Mouse (Mus musculus): Measurements from ENCODE around the gene Kcnk10. TPM values are rescaled to one million over a fixed set of nuclear protein-coding genes. Genes with fewer than 3 reads are reported as not detected.

Kcnk10 gene
- total and polyA plus RNA-seq, 3 experiments: not detected

DNA sequence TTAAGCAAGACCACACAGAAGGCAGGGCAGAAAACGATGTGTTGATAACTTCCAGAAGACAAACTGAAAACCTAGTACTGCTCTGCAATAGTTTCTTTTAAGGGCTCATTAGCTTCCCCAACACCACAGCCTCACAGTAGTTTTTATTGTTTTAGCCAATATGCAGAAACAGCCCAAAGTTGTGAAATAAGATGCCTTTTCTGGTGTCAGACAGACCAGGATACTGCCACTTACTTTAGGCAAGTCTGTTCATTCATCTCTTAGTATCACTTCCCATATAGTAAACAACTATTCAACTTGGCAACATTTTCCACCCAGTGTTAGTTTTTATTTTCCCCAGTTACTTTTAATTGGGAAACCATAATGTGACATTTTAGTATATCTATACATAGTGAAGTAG, 171.5 kb downstream of the Kcnk10 start:
- no peak for DNase-seq

DNA sequence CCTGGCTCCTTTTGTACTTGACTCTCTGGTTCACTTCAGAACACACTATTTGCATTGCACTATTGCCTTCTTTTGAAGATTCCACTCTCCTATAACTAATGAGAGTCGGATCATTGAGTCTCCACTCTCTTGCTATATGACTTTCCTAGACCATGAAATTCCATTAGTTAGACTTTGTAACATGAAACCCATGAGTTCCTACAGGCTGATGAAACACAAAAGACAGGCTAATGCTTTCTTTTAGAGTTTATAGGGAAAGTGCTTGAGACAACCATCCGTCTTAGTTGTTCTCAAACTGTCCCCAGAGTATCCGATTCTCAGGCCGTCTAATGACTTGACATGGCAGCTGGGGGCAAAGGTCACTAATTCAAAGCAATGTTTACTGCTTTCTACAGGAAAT, 172.0 kb downstream of the Kcnk10 start:
- no peak for DNase-seq

DNA sequence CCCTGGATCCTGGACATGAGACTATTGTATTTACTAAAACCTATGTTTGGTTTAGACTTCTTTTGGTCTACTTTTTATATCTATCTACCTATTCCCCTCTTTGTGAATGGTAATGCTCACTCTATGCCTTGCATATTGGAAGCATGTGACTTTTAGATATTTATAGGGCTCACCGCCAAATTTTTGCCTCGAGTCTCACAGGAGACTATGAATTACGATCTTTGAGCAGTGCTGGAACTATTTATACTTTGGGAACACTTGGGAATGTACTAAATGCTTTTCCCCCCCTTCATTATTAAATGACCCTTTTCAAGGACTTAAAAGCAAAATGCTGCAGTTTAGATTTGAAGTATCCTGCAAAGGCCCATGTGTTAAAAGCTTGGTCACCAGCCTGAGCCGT, 181.5 kb downstream of the Kcnk10 start:
- DNase-seq: no peak

DNA sequence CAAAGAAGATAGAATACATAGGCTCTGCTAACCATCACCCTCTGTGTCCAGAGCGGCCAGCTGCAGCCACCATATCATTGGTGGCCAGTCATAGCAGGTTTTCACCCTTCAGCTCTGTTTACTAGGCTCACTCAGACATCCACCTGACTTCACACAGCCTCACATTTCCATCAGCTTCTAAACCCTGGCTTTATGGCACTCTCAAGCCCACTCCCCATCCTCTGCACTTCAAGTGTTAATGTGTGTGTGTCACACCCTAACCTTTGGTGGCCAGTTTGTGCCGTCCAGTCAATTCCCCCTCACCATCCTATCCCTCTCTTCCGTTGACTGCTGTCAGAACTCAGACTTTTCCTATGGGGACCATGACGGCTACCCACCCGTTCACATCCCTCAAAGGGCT, 184.0 kb downstream of the Kcnk10 start:
- DNase-seq: no peak

DNA sequence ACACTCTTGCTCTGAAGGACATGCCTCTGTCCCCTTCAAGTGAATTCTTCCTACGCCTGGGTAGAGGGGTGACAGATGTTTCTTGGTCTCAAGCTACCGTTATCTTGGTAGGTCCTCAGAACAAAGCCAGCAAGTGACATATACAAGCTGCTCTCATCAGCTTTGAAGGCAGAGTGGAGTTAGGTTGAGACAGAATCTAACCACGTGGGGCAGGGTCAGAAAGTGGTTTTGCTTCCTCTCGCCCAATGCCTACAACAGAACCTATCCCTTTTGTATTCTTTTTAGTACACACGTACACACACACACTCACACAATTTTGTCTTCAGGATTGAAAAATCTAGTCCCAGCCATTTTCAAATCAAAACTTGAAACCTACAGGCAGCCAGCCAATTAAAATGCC, 186.8 kb downstream of the Kcnk10 start:
- no peak for DNase-seq

DNA sequence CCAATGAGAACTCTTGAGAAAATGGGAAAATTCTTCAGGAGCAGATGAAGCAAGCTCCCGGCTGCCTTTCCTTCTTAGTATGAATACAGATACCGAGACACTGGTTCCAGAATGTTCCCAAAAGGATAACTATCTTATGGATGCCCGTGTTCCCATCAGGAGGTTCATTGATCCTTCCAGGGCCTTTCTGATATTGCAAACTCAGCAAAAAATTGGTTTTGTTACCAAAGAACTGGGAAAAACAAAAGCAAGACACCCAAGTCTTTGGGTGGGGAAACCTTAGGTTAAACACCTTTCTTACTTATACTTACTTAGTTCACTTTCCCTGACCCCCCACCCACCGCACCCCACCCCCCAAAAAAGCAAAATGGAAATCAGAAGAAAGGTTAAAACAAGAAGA, 188.5 kb downstream of the Kcnk10 start:
- DNase-seq: no peak

Other genes with a start within 250 kb of the Kcnk10 start
- 10 to 100 TPM in 1 of 2 experiments, 1 to 10 TPM in 1; 7.8 to 12.4 TPM for gene Spata7, start 49.8 kb upstream of the Kcnk10 start, total RNA-seq (2021)
- 2.7 and 2.8 TPM in 2 replicates for gene Spata7, start 49.8 kb upstream of the Kcnk10 start, polyA plus RNA-seq (2012; rRNA removed)
- 10 to 100 TPM; 15.3 to 24.1 TPM for gene Ptpn21, start 159.1 kb upstream of the Kcnk10 start, total RNA-seq (2021)
- gene Ptpn21, start 159.1 kb upstream of the Kcnk10 start, polyA plus RNA-seq (2012; rRNA removed): 18.6 and 19.8 TPM in 2 replicates
- 100 to 1,000 TPM in 1 of 2 experiments, 10 to 100 TPM in 1; 80.8 to 107 TPM for gene Zc3h14, start 168.7 kb upstream of the Kcnk10 start, total RNA-seq (2021)
- gene Zc3h14, start 168.7 kb upstream of the Kcnk10 start, polyA plus RNA-seq (2012; rRNA removed): 15.1 and 17.2 TPM in 2 replicates